Comparison of ENCODE assay signal across 11 mouse cellular contexts in the genomic region with DNA sequence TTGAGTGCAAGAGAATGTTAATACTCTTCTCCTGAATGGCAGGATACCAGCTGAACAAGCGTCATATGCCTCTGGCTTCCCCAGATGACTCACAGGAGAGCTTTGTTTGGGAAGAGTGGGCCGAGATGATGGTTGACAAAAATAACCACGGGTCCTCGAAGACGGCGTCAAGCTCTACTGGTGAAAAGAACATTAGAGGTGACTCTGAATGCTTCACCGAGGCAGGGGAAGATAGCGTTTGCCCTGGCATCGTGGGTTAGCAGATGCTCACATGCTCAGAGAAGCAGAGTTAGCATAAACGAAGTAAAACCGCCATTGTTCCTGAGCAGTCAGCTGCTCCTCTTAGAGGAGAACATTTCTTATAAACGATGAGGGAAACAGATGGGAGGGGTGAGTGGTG. TPM values are rescaled to one million over a fixed set of nuclear protein-coding genes. Genes with fewer than 3 reads are reported as not detected.
DNase-seq lines count a peak whose midpoint lies in the region; ATAC-seq and TF ChIP-seq lines count a peak whose summit lies in the region.
"Had no signal": no experiment of that assay in that cellular context is flagged by ENCODE, and none has a peak within 500 bp of the region (broad histone marks: within the 10 kb centered on the region; RNA-seq: fewer than 3 reads in every experiment).

No protein-coding gene starts in this region.

- H3K27ac ChIP-seq in forebrain, embryonic 16.5 days (ENCODE audit: low read length): no peak overlapping the region
- H3K27ac ChIP-seq in forebrain, embryonic 11.5 days (ENCODE audit: low read depth, low read length): no peak overlapping the region
- H3K27ac ChIP-seq in lung, postnatal 0 days (ENCODE audit: low read length): no peak overlapping the region
- no peak overlapping the region for H3K27ac ChIP-seq in neural tube, embryonic 15.5 days (replicated peaks)

- no peak for TF ChIP-seq EP300 in lung, postnatal 0 days (IDR thresholded peaks at IDR 0.05)

- no peak overlapping the region for H3K9ac ChIP-seq in forebrain, embryonic 16.5 days (replicated peaks; ENCODE audit: low read depth, low read length)
- H3K9ac ChIP-seq in forebrain, embryonic 11.5 days (ENCODE audit: low read length): no peak overlapping the region
- H3K9ac ChIP-seq in lung, postnatal 0 days (replicated peaks; ENCODE audit: low read depth): no peak overlapping the region
- no peak overlapping the region for H3K9ac ChIP-seq in neural tube, embryonic 15.5 days (replicated peaks)
- H3K9ac ChIP-seq: liver, postnatal 0 days had no signal

- peak; percentile 33; the same call in 1 of the 2 replicates for ATAC-seq in forebrain, embryonic 16.5 days
- no peak for ATAC-seq in forebrain, embryonic 11.5 days (replicated peaks; ENCODE audit: low FRiP score)
- ATAC-seq in lung, postnatal 0 days: peak; percentile 32
- no peak for ATAC-seq in neural tube, embryonic 15.5 days (ENCODE audit: low FRiP score)
- ATAC-seq: liver, postnatal 0 days had no signal

- H3K27me3 ChIP-seq in forebrain, embryonic 16.5 days (replicated peaks; ENCODE audit: control insufficient read depth, insufficient read depth, low read length): no peaks in the 10 kb centered on the region
- no peaks in the 10 kb centered on the region for H3K27me3 ChIP-seq in forebrain, embryonic 11.5 days (ENCODE audit: control insufficient read depth, insufficient read depth, low read length)
- H3K27me3 ChIP-seq in lung, postnatal 0 days (replicated peaks; ENCODE audit: insufficient read depth, low read length): no peaks in the 10 kb centered on the region
- no peaks in the 10 kb centered on the region for H3K27me3 ChIP-seq in neural tube, embryonic 15.5 days (replicated peaks)

- DNase-seq in forebrain, embryonic 11.5 days (ENCODE audit: low spot score): no peak
- DNase-seq in lung, postnatal 0 days (ENCODE audit: low spot score): no peak
- no peak for DNase-seq in lung, postnatal 36 days
- peak; percentile 74 to 82 for DNase-seq in frontal cortex, postnatal 36 days (ENCODE audit: low spot score in 2 of 2)
- DNase-seq in kidney, adult 9 months: no peak
- no peak for DNase-seq in adrenal gland, adult 2 months
- DNase-seq: adrenal gland, postnatal 25 days; liver, postnatal 0 days; midbrain, embryonic 14.5 days had no signal

- TF ChIP-seq CTCF in lung, postnatal 0 days (IDR thresholded peaks at IDR 0.05): no peak

- 0 out of 2 replicates have a peak overlapping the region, but pooled peaks have one; percentile 5 for H3K4me2 ChIP-seq in forebrain, embryonic 16.5 days (ENCODE audit: low read length)
- H3K4me2 ChIP-seq in forebrain, embryonic 11.5 days (ENCODE audit: low read depth, low read length, severe bottlenecking): no peak overlapping the region
- no peak overlapping the region for H3K4me2 ChIP-seq in lung, postnatal 0 days (replicated peaks; ENCODE audit: low read depth, low read length)
- H3K4me2 ChIP-seq in neural tube, embryonic 15.5 days: 0 out of 2 replicates have a peak overlapping the region, but pooled peaks have one; percentile 11

- no peaks in the 10 kb centered on the region for H3K9me3 ChIP-seq in forebrain, embryonic 16.5 days (ENCODE audit: control insufficient read depth, low read length)
- H3K9me3 ChIP-seq in forebrain, embryonic 11.5 days (ENCODE audit: control insufficient read depth, low read length): no peaks in the 10 kb centered on the region
- H3K9me3 ChIP-seq in lung, postnatal 0 days (ENCODE audit: low read length): no peaks in the 10 kb centered on the region
- H3K9me3 ChIP-seq in neural tube, embryonic 15.5 days (replicated peaks): no peaks in the 10 kb centered on the region

- WGBS in forebrain, embryonic 16.5 days: 39% methylated on average over 12 of the region's 12 CpGs
- WGBS in forebrain, embryonic 11.5 days: 64% methylated on average over 12 of the region's 12 CpGs
- 45% methylated on average over 12 of the region's 12 CpGs for WGBS in lung, postnatal 0 days
- WGBS in neural tube, embryonic 15.5 days: 51% methylated on average over 12 of the region's 12 CpGs

- no peaks in the 10 kb centered on the region for H3K36me3 ChIP-seq in forebrain, embryonic 16.5 days (ENCODE audit: control insufficient read depth, insufficient read depth)
- H3K36me3 ChIP-seq in forebrain, embryonic 11.5 days (ENCODE audit: control insufficient read depth, insufficient read depth, low read length): peaks cover 5% of the 10 kb centered on the region; the same call in 1 of the 2 replicates
- peaks cover 4% of the 10 kb centered on the region; the same call in 1 of the 2 replicates for H3K36me3 ChIP-seq in lung, postnatal 0 days (ENCODE audit: insufficient read depth, low read length)
- H3K36me3 ChIP-seq in neural tube, embryonic 15.5 days: no peaks in the 10 kb centered on the region

- H3K4me3 ChIP-seq in forebrain, embryonic 16.5 days (replicated peaks; ENCODE audit: low read length): no peak overlapping the region
- H3K4me3 ChIP-seq in forebrain, embryonic 11.5 days (ENCODE audit: low read depth, low read length): no peak overlapping the region
- no peak overlapping the region for H3K4me3 ChIP-seq in lung, postnatal 0 days (ENCODE audit: low read depth, low read length)
- H3K4me3 ChIP-seq in neural tube, embryonic 15.5 days (replicated peaks): no peak overlapping the region

- peaks cover 7% of the 10 kb centered on the region; the same call in 1 of the 2 replicates for H3K4me1 ChIP-seq in forebrain, embryonic 16.5 days (replicated peaks; ENCODE audit: control insufficient read depth, insufficient read depth, low read length)
- no peaks in the 10 kb centered on the region for H3K4me1 ChIP-seq in forebrain, embryonic 11.5 days (replicated peaks; ENCODE audit: control insufficient read depth, insufficient read depth, low read length)
- no peaks in the 10 kb centered on the region for H3K4me1 ChIP-seq in lung, postnatal 0 days (ENCODE audit: insufficient read depth, low read depth, low read length)
- H3K4me1 ChIP-seq in neural tube, embryonic 15.5 days: 0 out of 2 replicates have a peak, but pooled peaks cover 8% of the 10 kb centered on the region

RNA-seq across cellular contexts. Expression of gene Mmgt2, which starts 21.0 kb away (rescaled TPM):
- polyA plus RNA-seq in forebrain, embryonic 16.5 days (2015; fragmentation: Nextera tagmentation; extraction: Ambion mirVana): 28.5 and 29.2 TPM in 2 replicates
- polyA plus RNA-seq in forebrain, embryonic 11.5 days (2014; fragmentation: Nextera tagmentation; extraction: Ambion mirVana): 37.8 and 41.1 TPM in 2 replicates
- polyA plus RNA-seq in lung, postnatal 0 days (2015; fragmentation: Nextera tagmentation; extraction: Ambion mirVana): 22.3 and 27.9 TPM in 2 replicates
- 23.2 and 30.8 TPM in 2 replicates for polyA plus RNA-seq in neural tube, embryonic 15.5 days (2015; fragmentation: Nextera tagmentation; extraction: Ambion mirVana)
- total RNA-seq in adrenal gland, adult 2 months (2021): 10 to 100 TPM; 34.5 to 47.3 TPM
- polyA plus RNA-seq in adrenal gland, adult 2 months (2012; rRNA removed): 87.2 and 88.1 TPM in 2 replicates

RNA-seq across cellular contexts. Expression of gene Lrrc75a, which starts 21.1 kb away (rescaled TPM):
- 9.7 and 10.6 TPM in 2 replicates for polyA plus RNA-seq in forebrain, embryonic 16.5 days (2015; fragmentation: Nextera tagmentation; extraction: Ambion mirVana)
- polyA plus RNA-seq in forebrain, embryonic 11.5 days (2014; fragmentation: Nextera tagmentation; extraction: Ambion mirVana): 14.3 and 20.7 TPM in 2 replicates
- polyA plus RNA-seq in lung, postnatal 0 days (2015; fragmentation: Nextera tagmentation; extraction: Ambion mirVana): 15.0 and 18.2 TPM in 2 replicates
- polyA plus RNA-seq in neural tube, embryonic 15.5 days (2015; fragmentation: Nextera tagmentation; extraction: Ambion mirVana): 8.2 and 8.5 TPM in 2 replicates
- 10 to 100 TPM; 17.5 to 40.5 TPM for total RNA-seq in adrenal gland, adult 2 months (2021)
- polyA plus RNA-seq in adrenal gland, adult 2 months (2012; rRNA removed): 46.9 and 73.5 TPM in 2 replicates

Comparison
In these comparisons a context has a peak if more than half of its experiments do, and no peak if none do; other contexts are left out.
1. ATAC-seq: peak in forebrain, embryonic 16.5 days (single experiment) and lung, postnatal 0 days (single experiment); none in forebrain, embryonic 11.5 days (single experiment) and neural tube, embryonic 15.5 days (single experiment).
2. H3K4me2 ChIP-seq: peak in forebrain, embryonic 16.5 days (single experiment) and neural tube, embryonic 15.5 days (single experiment); none in forebrain, embryonic 11.5 days (single experiment) and lung, postnatal 0 days (single experiment).
3. DNase-seq: peak in frontal cortex, postnatal 36 days (2 of 2); none in forebrain, embryonic 11.5 days (single experiment), lung, postnatal 0 days (single experiment), lung, postnatal 36 days (single experiment), kidney, adult 9 months (single experiment) and adrenal gland, adult 2 months (single experiment).